Mouse (Mus musculus) frontal cortex, adult 2 months (tissue): ENCODE results near the gene Spdl1. TPM values are rescaled to one million over a fixed set of nuclear protein-coding genes. Genes with fewer than 3 reads are reported as not detected.
"Not testable (repeated sequence)": the region's sequence is repeated elsewhere in the genome, so short reads cannot be mapped to it uniquely, and the experiment has no call there.

Experiments used
- DNase-seq, 2 experiments: peaks; one replicate each; pipeline ENCODE4 v3.0.0; 2022; ENCODE audit warnings: low spot score in 1 of 2; ENCODE audit errors: extremely low spot score in 1 of 2
- polyA plus RNA-seq: library from polyadenylated mRNA; depleted of rRNA; stranded (reverse); fragments of >200 nt; gene quantifications from 2 replicates; pipeline ENCODE4 v1.2.3, GENCODE M21; 2012

Gene Spdl1
- polyA plus RNA-seq, 1 experiment: 0.28 TPM

GRCm38 (mm10) chr11:34814319-34814718 is 19.1 kb downstream of the Spdl1 start:
- no peak for DNase-seq

- DNase-seq: not testable (repeated sequence)
Measured at GRCm38 (mm10) chr11:34805026-34805425, 28.4 kb downstream of the Spdl1 start.

GRCm38 (mm10) chr11:34798066-34798465 is 35.4 kb downstream of the Spdl1 start:
- DNase-seq: not testable (repeated sequence)

DNA sequence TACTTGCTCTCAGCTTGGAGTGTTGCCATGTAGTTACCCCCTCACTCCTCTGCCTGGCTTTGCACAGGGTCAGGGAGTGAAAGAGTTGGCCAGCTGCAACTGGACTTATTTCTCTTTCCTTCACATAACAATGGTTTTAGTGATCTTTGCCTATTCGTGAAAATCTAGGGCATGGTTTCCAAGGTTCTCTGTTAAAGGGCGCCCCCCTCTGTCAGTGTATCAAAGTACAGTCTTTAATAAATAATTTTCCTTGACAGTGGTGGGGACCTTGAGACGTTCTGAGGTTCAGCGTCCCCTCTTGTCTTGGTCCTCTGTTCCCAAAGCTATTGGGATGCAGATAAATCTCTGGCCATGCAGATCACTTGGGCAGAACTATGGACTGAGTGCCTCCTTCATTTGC is 37.3 kb downstream of the Spdl1 start:
- peak in 1 of 2 experiments; percentile 50 for DNase-seq

DNA sequence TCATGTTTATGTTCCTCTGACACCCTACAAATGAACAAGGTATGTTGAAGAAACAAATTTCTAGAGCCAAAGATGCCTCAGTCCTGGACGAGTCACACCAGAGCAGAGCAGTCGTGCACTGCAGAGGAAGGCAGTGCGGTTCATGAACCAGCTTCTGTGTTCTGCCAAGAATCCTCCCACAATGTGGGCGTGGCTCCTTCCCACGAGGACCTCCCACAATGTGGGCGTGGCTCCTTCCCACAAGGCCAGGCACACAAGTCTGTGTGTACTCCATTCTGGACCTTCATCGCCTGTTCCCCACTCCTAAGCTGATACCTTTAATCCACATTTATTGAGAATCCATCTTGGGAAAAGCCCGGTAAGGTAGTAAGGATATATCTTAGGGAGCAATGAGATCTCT is 41.6 kb downstream of the Spdl1 start:
- no peak for DNase-seq

DNA sequence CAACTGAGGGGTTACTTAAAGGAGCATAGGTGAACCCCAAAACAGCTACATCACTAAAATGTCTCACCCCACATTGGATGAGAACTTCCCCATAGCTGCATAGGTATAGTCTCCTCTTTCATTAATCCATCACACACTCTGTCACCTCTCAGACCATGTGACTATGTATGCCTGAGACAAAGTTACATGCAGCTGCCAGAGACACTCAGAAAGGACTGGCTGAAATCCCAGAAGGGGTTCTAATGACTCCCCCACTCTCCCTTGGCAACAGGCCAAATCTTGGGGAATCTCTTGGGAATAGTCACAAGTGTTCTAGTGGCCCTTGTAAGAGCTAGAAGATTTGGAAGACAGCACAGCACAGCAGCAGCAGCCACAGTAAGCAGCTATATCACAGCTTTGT is 48.6 kb downstream of the Spdl1 start:
- DNase-seq: no peak

GRCm38 (mm10) chr11:34783587-34784043 is 49.8 kb downstream of the Spdl1 start, which contains the start of gene Dock2:
TSS of gene Dock2 (minus strand) at chr11:34783892.
- DNase-seq: no peak

DNA sequence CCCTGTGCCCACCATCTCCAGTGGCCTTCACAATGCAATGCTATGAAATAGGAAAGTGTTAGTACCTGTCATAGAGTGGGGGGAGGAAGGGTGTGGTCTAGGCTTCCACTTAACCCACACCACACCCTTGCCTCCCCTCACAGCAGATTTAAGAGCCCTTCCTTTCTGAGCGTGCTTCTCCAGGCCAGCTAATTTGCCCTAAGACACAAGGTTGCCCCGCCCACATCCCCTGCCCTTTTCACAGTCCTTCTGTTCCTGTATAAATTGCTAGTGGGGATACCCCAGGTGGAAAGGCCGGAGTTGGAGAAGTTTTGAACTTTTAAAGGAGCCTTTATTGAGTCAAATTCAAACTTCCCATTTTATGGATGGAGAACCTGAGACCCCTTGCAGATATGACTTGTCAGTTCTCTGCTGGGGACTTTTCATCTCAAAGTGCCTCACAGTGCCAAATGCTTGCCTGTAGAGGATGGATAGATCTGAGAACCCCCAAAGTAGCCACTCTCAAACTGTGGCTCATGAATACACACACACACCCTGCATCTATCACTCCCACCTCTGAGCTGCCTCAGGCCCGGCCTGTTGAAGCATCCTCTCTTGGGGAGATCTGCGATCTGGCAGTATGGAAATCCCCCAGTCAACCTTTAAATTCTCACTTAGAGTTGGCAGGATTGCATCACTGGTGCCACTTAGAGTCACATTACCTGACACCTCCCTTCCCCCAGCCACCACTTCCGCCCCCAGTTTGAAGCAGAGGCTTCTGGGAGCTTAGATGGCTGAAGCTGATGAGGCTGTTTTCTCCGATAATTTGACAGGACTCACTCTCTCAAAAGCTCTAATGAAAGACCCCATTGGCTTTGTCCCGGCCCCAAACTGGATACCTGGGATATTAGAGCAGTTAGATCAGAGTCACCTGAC is 50.7 kb downstream of the Spdl1 start:
- no peak for DNase-seq

GRCm38 (mm10) chr11:34780786-34781185 is 52.7 kb downstream of the Spdl1 start:
- no peak for DNase-seq

DNA sequence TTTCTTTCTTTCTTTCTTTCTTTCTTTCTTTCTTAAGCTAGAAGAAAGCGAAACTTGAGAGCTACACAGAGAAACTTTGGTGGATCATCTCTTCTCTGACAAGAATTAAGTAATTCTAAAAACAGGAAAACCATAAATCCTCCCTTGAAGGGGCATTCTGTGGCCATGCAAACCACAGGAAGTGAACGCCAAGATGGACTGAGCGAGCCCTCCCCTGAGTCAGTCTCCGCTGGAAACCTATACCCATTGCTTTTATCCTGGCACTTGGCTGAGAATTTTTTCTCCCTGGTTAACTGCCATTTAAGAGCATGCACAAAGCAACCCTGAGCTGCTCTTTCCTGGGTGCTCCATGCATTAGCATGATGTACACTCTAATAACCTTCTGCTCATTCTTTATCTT is 53.5 kb downstream of the Spdl1 start:
- no peak for DNase-seq

DNA sequence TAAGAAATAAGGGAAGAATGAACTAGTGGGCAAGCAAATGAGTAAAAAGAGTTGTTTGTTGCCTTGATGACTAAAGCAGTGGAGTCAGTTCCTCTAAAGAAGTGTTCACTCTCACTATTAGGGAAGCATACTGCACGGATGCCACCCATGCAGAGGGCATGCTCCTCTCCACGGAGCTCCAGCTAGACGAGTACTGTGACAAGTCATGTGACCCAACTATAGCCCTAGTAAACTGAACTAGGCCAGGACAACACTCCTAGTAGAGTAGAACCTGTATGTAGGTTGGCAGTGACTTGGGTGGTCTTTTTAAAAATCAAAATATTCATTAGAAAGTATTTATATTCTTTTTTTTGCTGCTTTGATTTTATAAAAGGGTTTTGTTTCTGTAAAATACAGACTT is 55.1 kb downstream of the Spdl1 start:
- DNase-seq: no peak

DNA sequence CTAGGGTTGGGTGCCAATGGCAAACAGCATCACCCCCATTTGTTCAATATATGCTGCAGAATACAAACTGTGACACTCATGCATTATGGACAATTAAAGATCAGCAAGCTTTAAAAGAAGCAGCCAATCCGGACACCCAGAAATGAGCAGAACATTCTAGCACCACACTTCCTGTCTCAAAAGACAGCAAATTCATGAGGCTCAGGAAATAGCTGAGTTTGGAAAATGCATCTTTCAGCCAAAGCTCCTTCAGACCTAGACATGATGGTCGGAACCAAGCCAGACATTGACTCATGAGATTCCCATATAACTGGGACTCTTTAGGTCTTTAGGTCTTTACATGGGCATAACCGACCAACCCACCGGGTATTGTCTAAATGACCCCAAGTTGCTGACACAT is 55.9 kb downstream of the Spdl1 start:
- DNase-seq: no peak

- no peak for DNase-seq
Measured at GRCm38 (mm10) chr11:34776054-34776453, 57.4 kb downstream of the Spdl1 start.

GRCm38 (mm10) chr11:34774636-34775035 is 58.8 kb downstream of the Spdl1 start:
- no peak for DNase-seq

GRCm38 (mm10) chr11:34773304-34773895 is 60.0 kb downstream of the Spdl1 start:
- no peak for DNase-seq

GRCm38 (mm10) chr11:34771221-34771986 is 62.0 kb downstream of the Spdl1 start:
- DNase-seq: no peak

GRCm38 (mm10) chr11:34770666-34771065 is 62.8 kb downstream of the Spdl1 start:
- DNase-seq: no peak

DNA sequence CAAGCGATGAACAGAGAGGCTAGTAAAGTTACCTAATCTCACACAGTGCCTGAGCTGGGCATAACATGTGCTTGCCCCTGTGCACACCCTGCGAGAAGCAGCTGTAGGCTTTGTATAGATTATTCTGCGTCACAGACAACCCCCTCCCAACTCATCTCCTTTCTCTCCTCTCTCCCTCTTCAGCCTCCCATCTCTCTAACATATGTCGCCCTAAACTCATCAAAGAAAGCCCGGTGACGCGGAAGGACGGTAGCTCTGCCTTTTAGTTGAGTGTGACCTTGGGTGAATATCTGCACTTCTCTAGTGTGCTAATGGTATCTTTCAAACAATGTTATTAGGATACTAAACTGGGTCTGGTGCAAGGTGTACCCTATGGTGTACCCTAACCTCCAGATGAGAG is 63.5 kb downstream of the Spdl1 start:
- DNase-seq: no peak

- no peak for DNase-seq
Measured at GRCm38 (mm10) chr11:34769396-34769795, 64.0 kb downstream of the Spdl1 start.

- no peak for DNase-seq
Measured at GRCm38 (mm10) chr11:34763739-34764361, 69.6 kb downstream of the Spdl1 start.
